Mouse (Mus musculus): ENCODE data around the gene Golt1a.

The Golt1a gene

DNA sequence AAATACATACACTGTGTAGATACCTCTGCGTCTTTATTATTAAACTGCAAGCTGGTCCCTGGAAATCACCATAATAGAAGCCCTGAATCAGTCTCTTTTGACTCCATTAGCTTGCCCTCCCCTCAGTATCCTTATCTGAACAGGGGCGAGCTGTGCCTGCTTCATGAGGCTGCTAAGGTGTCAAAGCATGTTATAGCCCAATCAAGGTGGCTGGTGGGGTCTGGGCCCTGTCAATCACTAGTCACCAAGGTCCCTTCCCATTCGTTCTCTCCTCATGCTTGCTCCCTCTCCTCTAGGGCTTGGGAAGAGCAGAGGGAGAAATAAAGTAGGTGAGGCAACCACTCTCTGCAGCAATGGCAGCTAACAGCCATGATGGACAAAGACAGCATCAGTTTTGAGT lies 37.6 kb downstream of the Golt1a start:
- DNase-seq (ENCODE audit: low read depth, low spot score), result no peak

DNA sequence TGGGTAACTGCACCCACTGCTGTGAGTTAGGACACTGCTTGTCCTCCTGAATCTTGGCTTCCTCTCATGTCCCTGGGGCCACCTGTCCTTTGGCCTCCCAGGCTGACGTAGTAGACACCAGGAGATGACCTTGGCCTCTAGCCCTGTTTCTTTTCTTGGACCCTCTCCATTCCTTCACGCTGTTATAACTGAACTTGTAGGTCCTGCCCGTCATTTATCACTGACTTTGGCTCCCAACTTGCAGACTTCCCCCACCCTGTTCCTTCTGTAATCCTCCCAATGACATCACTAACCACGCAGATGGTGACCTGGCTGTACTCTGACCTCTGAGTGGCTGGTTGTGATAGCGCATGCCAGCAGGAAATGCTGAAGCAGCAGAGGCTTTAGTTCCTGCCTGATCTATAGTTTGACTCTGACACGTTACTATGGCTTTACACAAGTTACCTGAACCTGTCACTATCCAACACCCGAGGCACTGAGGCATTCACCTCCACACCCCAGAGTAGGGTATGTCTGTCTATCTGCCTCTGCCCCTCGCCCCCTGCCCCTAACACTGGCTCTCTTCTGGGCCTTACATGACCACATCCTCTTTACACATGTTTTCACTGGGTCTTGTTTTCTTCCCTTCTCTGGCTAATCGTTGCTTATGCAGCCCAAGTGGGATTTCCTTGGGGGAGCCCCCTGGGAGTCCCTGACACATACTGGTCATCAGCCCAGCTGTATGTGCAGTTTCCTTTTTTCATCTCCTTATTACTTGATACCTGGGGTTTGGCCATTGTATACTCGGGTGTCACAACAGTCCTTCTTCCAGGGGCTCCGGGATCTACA lies 38.3 kb downstream of the Golt1a start:
- DNase-seq (ENCODE audit: low read depth, low spot score), result no peak

DNA sequence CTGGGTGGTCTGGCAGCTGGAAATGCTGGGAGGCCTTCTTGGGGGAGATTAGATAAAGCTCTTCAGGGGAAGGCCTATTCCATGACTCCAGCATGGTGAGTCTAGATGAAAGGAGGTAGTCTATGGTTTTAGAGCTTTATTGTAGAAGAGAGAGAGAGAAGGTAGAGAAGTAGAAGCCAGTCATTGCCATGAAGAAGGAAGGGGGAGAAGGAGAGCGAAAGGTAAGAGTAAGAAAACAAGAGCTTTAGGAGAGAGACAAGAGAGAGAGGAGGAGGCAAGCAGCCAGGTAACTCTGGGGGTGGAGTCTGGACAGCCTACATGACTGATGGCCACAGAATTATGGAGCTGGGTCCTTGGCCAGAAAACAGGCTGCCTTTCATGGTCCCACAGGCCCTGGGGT lies 40.6 kb downstream of the Golt1a start, which contains the start of gene Ren1:
Gene Ren1, plus strand, starts transcription at position 301 of the 400 bp plus-strand sequence.
- DNase-seq (ENCODE audit: low read depth, low spot score), result no peak

DNA sequence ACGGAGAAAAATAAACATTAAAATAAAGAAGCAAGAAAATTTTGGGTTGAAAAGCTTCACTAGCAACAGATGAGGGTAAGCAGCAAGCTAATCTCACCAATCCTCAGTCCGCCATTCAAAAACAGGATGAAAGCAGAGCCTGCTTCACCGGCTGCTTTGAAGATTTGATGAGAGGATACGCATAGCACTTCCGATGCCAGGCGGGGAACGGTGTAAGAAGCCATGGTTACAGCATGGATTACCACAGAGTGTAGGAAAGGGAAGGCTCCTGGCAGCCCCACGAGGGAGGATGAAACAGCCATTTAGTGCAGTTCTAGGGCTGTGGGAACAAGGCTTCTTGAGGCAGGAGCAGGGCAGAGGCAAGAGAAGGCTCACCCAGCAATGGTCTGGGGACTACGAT lies 42.2 kb downstream of the Golt1a start:
- no peak for DNase-seq (ENCODE audit: low read depth, low spot score)

DNA sequence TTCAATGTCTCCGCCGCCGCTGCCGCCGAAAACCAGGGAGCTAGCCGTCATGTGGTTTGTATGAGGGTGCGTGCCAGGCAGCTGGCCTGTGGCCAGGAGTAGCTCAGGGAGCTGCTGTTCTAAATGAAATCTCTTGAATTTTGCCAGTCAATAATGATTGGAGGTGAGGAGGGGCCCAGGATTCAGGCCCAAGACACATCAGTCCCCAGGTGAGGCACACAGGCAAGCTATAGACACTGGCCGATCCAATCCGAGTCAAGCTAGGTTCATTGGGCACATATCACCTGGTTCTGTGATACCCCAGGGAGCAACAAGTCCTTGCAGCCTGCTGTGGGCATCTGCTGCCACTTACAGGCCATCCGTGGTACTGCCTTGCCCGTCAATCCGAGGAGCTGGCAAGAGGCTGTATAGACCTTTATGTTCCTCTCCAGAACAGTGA lies 43.8 kb downstream of the Golt1a start:
- DNase-seq (ENCODE audit: low read depth, low spot score), result peak; percentile 83

DNA sequence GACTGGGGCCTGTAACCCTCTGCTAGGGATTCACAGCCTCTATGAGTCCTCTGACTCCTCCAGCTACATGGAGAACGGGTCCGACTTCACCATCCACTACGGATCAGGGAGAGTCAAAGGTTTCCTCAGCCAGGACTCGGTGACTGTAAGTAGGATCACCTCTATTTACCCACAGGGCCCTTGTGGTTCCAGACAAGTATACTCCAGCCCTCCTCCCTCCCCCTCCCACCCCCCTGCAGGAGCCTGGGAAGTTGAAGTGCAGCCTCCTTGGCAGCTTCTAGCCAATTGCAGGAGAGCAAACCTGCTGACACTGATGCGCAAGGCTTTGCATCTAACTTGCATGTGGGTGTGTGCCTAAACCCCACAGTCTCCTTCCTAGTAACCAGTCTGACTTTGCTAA lies 45.9 kb downstream of the Golt1a start:
- no peak for DNase-seq (ENCODE audit: low read depth, low spot score)

DNA sequence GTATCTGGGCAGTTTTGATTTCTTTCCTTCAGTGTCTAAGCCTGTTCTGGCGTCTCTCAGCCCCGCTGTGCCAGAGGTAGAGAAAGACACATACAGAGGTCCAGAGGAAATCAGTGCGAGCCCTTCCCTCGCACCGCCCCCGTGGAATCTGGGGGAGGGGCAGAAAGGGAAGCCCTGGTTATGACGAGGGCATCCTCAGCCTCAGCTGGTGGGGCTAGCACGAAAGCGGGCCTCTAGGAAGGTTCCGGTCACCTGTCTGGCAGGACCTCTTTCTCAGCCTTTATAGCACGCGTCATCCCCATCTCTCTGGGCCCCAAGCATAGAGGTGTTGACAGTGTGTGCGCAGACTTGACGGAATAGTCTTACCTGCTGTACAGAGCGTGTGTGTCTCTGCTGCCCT lies 46.3 kb downstream of the Golt1a start:
- no peak for DNase-seq (ENCODE audit: low read depth, low spot score)

DNA sequence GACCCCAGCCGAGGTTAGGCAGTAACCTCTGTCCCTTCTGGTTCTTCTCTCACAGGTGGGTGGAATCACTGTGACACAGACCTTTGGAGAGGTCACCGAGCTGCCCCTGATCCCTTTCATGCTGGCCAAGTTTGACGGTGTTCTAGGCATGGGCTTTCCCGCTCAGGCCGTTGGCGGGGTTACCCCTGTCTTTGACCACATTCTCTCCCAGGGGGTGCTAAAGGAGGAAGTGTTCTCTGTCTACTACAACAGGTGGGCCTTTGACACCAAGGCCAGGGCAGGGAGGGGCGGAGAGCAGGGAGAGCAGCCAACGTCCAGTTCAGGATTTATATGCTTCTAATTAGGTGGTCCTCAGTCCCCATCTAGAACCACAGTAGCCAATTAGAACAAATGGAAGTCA lies 46.7 kb downstream of the Golt1a start:
- DNase-seq (ENCODE audit: low read depth, low spot score), result no peak

DNA sequence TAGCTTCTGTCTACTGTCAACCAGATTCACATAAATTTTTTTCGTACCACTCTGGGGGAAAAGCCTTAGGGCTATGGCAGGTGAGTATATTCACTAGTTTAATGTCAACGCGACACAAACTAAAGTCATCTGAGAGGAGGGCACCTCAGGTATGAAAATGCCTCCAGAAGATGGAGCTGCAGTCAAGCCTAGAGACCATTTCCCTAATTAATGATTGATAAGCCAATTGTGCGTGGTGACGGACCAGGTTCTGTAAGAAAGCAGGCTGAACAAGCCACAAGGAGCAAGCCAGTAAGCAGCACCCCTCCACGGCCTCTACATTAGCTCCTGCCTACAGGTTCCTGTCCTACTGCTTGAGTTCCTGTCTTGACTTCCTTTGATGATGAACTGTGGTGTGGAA lies 51.4 kb downstream of the Golt1a start:
- no peak for DNase-seq (ENCODE audit: low read depth, low spot score)

DNA sequence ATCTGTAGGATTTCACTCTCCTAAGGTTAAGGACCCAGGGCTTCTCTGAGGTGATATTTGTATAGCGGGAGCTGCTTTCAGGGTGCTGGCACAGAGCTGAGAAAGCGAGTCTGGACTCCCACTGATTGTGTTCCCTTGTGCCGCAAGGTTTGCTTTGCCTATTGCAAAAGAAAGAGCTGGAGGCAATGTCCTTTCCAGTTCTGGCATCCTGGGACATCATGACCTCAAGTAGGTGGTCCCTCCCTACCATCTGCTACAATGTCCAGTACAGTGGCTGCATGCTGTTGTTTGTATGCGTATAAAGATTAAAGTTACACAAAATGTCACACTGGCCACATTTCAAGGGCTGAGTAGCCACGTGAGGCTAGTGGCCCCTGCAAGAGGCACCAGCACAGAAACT lies 52.5 kb downstream of the Golt1a start:
- DNase-seq (ENCODE audit: low read depth, low spot score), result no peak

DNA sequence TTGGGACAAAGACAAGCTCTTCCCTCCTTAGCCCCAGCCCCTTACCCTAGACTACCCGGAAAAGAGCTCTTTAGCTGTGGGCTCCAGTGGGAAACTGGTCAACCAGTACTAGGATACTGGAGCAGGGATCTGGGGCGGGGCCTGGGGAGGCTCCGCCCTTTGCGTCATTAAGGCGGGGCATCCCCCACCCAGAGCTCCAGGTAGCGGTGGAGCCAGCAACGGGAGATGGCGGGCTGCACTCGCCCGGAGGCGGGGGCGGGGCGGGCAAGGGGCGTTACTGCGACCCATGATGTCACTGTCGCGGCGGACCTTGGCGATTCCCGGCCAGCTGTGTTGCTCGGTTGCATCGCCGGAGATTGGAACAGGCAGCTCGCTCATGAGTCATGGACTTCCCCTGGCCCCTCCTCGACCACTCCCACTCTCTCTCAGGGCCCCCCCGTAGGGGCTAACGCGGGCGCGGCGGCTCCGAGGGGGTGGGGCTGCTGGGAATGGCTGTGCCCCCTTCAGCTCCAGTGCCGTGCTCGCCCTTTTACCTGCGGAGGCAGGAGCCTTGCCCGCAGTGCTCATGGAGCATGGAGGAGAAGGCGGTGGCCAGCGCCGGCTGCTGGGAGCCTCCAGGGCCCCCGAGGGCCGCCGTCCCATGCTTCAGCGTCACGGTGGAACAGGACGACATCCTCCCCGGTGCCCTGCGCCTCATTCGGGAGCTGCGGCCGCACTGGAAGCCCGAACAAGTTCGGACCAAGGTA lies 53.8 kb downstream of the Golt1a start, which contains the start of gene Etnk2:
Gene Etnk2, plus strand, starts transcription at position 297 of the 746 bp plus-strand sequence.
- peak; percentile 91 for DNase-seq (ENCODE audit: low read depth, low spot score)

DNA sequence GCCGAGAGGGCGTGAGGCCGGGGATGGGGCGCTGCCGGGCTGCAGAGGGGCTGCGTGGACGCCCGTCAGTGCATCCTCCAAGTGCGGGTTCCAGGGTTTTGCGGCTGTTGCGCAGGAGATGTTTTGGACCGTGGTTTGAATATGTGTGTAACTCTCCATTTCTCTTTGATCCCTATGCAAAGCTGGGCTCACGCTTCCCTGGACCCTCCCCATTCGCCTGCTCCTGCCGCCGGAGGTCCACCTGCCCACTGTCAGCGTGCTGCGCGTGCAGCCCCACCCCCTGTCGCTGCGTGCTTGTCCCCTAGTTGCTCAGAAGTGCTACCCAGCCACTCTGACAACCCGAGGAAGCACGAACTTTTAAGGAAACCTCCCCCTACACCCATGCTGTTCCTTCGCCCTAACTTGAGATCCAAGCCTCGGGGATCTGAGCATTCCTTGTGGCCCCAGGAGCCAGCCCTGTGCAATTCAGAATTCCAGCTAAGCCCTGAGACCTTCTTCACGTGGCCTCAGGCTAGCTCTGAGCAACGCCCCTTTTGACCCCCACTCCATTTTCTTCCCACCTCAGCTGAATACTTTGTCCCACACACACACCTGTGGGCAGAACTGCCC lies 54.5 kb downstream of the Golt1a start:
- DNase-seq (ENCODE audit: low read depth, low spot score), result no peak

DNA sequence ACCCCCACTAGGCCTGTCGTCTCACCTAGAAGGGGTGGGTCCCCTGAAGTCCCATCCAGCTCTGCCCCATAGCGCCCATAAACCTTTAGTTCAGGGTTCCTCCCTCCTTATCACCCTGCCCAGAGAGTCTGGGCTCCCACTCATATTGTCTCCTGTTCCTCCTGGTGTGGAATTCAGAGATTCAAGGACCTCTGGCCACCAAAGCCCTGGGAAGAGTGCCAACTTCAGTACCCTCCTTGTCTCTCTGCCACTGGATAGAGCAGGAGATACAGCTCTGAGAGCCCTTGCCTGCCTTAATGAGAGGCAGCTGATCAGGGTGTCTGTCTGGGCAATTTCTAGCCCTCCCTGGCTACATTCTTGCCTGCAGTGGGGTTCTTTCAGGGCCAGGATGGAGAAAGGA lies 55.3 kb downstream of the Golt1a start:
- DNase-seq (ENCODE audit: low read depth, low spot score), result no peak

DNA sequence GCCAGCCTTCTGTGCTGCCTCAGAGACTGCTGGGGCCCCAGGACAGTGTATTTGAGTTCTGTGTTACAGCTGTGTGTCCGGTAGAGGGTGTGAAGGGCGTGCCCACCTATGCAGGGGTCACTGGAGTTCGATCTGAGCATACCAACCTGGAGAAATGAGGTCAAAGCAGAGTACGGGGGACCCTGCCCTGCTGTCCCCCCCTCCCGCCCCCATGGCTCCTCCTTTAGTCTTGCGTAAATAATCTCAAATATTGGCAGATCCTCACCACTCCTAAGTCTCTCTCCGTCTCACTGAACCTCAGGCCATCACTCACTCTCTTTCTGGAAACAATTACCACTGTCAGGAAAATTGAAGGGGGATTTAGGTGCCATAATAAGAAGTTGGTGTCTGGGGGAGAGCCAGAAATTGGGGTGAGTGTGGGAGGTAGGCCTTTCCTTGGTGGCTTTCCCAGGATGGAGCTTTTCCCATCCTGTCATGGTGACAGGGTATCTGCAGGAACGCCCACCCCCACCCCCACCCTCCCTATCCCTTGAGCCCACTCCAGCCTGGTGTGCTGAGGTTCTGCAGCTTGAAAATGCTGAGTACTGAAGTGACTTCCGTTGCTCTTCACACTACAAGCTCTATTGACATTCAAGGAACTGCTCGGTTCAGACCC lies 57.5 kb downstream of the Golt1a start:
- no peak for DNase-seq (ENCODE audit: low read depth, low spot score)

DNA sequence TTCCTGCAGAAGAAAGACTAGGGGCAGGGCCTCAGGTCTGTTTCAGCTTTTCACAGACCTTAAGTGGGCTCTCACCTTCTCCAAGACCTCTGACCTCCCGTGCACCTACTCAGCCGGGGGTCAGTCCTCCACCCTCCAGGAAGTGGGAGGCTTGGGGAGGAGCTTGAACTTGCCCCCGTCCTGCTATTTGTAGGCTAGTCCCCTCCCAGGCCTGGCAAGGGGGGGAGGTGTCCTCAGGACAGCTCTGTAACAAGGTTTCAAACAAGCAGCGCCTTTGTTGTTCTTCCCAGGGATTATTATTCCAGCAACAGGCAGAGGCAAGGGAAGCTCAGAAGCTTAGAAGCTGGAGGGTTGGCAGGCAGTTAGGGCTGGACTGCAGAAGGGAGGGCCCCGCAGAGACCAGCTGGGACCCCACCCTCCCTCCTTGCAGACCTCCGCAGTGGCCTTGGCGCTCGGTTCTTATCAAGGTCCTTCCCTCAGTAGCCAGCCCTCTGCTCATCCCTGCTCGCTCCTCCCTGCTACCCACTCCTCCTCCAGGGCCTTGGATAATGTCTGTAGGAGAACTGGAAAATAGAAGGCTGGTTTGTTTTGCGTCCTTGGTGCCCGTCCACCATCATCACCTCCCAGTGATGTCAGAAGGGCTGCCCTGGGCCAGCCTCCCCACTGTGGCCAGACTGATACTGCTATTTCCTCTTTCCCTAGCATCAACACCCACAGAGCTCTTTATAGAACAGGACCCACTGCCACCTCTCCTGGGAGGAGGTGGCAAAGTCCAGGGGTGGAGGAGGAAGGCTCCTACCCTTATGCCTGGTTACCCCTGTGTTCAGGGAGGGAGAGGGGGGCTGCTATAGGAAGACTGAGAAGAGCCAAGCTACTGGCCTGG lies 58.2 kb downstream of the Golt1a start:
- DNase-seq (ENCODE audit: low read depth, low spot score), result no peak

DNA sequence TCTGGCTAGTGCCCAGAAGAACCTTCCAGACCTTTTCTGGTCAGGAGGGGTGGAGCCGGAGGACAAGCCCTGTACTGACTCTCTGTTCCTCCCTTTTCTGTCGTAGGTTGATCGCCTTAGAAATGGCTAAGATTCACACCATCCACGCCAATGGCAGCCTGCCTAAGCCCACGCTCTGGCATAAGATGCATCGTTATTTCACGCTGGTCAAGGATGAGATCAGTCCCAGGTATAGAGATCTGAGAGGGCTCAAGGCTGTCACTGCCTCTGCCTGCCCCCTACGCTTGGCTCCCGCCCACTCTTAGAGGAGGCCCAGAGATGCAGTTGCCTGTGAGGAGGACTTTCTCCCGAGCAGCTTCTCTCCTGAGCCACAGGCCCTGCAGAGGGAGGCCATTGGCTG lies 59.0 kb downstream of the Golt1a start:
- DNase-seq (ENCODE audit: low read depth, low spot score), result no peak

DNA sequence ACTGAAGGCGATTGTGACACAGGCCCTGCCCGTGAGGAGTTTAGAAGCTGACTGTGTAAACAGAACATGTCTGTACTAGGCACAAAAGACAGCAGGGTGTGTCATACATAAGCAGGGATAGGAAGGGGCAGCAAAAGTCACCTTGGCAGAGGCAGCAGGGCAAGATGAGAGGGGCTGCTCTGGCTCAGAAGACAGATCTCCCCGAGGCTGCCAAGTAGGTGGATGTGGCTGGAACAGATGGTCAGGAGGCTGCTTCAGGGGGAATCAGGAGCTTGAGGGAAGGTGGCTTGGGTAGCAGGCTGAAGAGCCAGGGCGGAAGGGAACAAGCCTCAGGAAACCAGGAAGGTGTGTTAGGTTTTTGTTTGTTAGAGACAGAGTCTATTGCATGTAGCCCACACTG lies 60.8 kb downstream of the Golt1a start:
- no peak for DNase-seq (ENCODE audit: low read depth, low spot score)

DNA sequence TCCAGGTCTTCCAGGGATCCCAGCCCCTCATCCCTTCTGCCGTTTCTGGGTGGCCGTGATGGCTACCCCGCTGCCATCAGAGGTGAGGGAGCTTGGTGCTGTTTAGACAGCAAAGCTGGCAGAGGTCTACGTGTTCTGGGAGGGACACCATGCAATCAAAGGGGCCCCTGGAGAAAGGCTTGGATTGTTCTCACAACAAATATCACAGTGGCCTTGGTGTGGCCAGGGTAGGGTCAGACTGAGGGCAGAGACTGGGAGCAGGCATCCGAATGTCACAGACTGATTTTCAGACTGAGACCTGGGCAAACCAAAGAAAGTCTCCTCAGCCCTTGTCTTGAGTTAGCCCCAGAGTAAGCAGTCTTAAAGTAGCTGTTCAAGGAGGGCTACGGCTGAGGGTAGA lies 61.8 kb downstream of the Golt1a start:
- DNase-seq (ENCODE audit: low read depth, low spot score), result no peak

DNA sequence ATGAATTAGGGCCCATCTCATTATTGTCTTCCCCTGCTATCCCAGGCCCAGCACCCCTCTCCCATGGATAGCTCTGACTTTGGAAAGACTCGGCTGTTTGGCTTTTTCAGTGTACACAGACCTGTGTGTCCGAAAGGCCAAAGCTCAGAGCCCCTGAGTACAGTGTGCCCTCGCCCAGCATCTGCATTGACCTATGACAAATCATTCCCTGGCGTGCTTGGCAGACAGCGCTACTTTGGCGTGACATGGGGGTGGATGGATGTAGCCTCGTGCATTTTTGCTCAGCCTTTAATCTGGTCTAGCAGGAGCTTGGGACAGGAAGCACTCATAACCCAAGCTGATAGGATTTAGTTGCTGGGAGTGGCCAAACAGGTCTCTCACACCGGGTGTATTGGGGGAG lies 62.5 kb downstream of the Golt1a start:
- no peak for DNase-seq (ENCODE audit: low read depth, low spot score)
